Mouse (Mus musculus) large intestine, adult 2 months (tissue): ENCODE data around the gene Acad10. TPM values are rescaled to one million over a fixed set of nuclear protein-coding genes. Genes with fewer than 3 reads are reported as not detected.

Experiments
- DNase-seq: peaks from one replicate; pipeline ENCODE4 v3.0.0-alpha.2; 2012; ENCODE audit warnings: low read depth, low spot score
- WGBS: fragments of 180-500 bp; shearing (Covaris S2); methylation state at CpG from one replicate; pipeline ENCODE4 v1.1.7; 2018; 5-methylcytosine and 5-hydroxymethylcytosine counted together
- polyA plus RNA-seq: library from polyadenylated mRNA; depleted of rRNA; stranded (reverse); fragments of >200 nt; gene quantifications from 2 replicates; pipeline ENCODE4 v1.2.3, GENCODE M21; 2012

Acad10 gene
- polyA plus RNA-seq, 1 experiment, result 5.6 TPM

- no peak for DNase-seq
- 30% methylated on average over 9 of the region's 9 CpGs for WGBS
These were observed 58.6 kb downstream of the Acad10 start for GRCm38 (mm10) chr5:121601547-121602299.

GRCm38 (mm10) chr5:121598871-121599610, 61.3 kb downstream of the Acad10 start:
- DNase-seq, result no peak
- WGBS, result 83% methylated on average over 13 of the region's 13 CpGs

- no peak for DNase-seq
- WGBS, result 88% methylated on average over 7 of the region's 7 CpGs
These were observed 62.2 kb downstream of the Acad10 start for GRCm38 (mm10) chr5:121597991-121598537.

- 72% methylated on average over 4 of the region's 4 CpGs for WGBS
- no peak for DNase-seq
These were observed 63.0 kb downstream of the Acad10 start for GRCm38 (mm10) chr5:121597332-121597731.

- DNase-seq, result no peak
- 39% methylated on average over 6 of the region's 6 CpGs for WGBS
These were observed 64.1 kb downstream of the Acad10 start for GRCm38 (mm10) chr5:121596226-121596625.

GRCm38 (mm10) chr5:121595758-121596157, 64.6 kb downstream of the Acad10 start:
- 37% methylated on average over 6 of the region's 6 CpGs for WGBS
- no peak for DNase-seq

- 33% methylated on average over 6 of the region's 6 CpGs for WGBS
These were observed 65.5 kb downstream of the Acad10 start for GRCm38 (mm10) chr5:121594714-121595313.

GRCm38 (mm10) chr5:121593451-121594401, 66.6 kb downstream of the Acad10 start, which contains the start of gene Aldh2:
TSS of gene Aldh2 (minus strand) at chr5:121593824.
- whole genome bisulfite sequencing, result 1% methylated on average over 47 of the region's 47 CpGs
- DNase-seq, result no peak

More at GRCm38 (mm10) chr5:121594714-121595313, 65.5 kb downstream of the Acad10 start:
- DNase-seq, result no peak

- no peak for DNase-seq
These were observed 67.4 kb downstream of the Acad10 start for GRCm38 (mm10) chr5:121592816-121593407.

GRCm38 (mm10) chr5:121592064-121592815, 68.1 kb downstream of the Acad10 start:
- DNase-seq, result no peak
- WGBS, result 38% methylated on average over 11 of the region's 11 CpGs

More at GRCm38 (mm10) chr5:121592816-121593407, 67.4 kb downstream of the Acad10 start:
- WGBS, result 2% methylated on average over 33 of the region's 33 CpGs

GRCm38 (mm10) chr5:121591417-121592063, 68.8 kb downstream of the Acad10 start:
- DNase-seq, result no peak

GRCm38 (mm10) chr5:121589928-121590327, 70.4 kb downstream of the Acad10 start:
- WGBS, result 66% methylated on average over 6 of the region's 6 CpGs
- DNase-seq, result no peak

More at GRCm38 (mm10) chr5:121591417-121592063, 68.8 kb downstream of the Acad10 start:
- WGBS, result 36% methylated on average over 11 of the region's 11 CpGs

- no peak for DNase-seq
- 7% methylated on average over 6 of the region's 6 CpGs for WGBS
These were observed 73.8 kb downstream of the Acad10 start for GRCm38 (mm10) chr5:121586400-121587039.

GRCm38 (mm10) chr5:121585699-121586098, 74.6 kb downstream of the Acad10 start:
- 85% methylated on average over 5 of the region's 5 CpGs for WGBS
- DNase-seq, result no peak

- WGBS, result 93% methylated on average over 10 of the region's 10 CpGs
- no peak for DNase-seq
These were observed 75.3 kb downstream of the Acad10 start for GRCm38 (mm10) chr5:121585005-121585404.

GRCm38 (mm10) chr5:121583765-121584501, 76.4 kb downstream of the Acad10 start:
- no peak for DNase-seq
- 15% methylated on average over 12 of the region's 12 CpGs for WGBS
